Mouse (Mus musculus) retina, postnatal 1 day (tissue): ENCODE results near the gene Dynll1.
"Not testable (repeated sequence)": the region's sequence is repeated elsewhere in the genome, so short reads cannot be mapped to it uniquely, and the experiment has no call there.

Experiments used
- DNase-seq: peaks from one replicate; pipeline ENCODE4 v3.0.0-alpha.2; 2012

The Dynll1 gene

DNA sequence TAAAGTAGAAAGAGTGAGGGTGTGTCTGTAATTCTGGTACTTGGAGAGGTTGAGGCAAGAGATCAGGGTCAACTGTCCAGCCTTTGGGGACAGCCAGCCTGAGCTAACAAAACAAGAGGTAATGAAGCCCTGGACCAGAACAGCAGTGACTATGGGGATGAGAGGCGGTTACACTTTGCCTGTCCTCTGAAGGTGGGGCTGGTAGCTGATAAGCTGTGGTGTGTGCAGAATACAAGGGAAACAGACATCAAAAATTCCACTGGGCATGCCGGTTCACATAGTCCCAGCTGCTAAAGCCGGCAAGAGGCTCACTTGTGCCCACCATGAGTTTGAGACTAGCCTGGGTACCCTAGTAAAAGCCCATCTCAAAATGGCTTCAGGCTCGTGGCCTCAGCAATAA lies 11.6 kb upstream of the Dynll1 start:
- DNase-seq, result no peak

DNA sequence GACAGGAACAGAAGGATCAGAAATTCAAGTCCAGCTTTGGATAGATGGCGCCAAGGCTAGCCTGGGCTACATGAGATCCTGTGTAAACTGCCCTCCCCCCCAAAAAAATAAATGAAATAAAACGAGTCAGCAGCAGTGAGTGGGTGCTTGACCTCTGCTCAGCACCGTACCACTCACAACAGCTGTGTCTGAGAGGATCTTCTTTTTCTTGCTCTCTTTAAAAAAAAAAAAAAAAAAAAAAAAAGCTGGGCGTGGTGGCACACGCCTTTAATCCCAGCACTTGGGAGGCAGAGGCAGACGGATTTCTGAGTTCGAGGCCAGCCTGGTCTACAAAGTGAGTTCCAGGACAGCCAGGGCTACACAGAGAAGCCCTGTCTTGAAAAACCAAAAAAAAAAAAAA lies 1.4 kb upstream of the Dynll1 start:
- not testable (repeated sequence) for DNase-seq

DNA sequence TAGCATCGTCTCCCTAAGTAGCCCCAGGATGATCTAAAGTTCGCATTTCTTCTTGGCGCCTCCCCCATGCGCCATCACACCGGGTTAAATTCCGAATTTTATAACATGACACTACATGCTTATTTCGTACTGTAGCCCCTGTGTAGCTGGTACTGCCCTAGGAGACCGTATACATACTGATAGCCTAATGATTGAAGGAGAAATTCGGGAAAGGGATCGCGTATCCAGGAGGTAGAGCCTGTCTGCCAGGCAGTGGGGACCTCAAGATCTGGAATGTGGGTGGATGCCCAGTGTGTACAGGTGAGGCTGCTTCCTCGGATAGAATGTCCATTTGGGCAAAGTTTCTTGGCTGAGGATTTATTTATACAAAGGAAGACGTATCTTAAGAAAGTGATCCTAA lies 816 bp upstream of the Dynll1 start:
- no peak for DNase-seq

DNA sequence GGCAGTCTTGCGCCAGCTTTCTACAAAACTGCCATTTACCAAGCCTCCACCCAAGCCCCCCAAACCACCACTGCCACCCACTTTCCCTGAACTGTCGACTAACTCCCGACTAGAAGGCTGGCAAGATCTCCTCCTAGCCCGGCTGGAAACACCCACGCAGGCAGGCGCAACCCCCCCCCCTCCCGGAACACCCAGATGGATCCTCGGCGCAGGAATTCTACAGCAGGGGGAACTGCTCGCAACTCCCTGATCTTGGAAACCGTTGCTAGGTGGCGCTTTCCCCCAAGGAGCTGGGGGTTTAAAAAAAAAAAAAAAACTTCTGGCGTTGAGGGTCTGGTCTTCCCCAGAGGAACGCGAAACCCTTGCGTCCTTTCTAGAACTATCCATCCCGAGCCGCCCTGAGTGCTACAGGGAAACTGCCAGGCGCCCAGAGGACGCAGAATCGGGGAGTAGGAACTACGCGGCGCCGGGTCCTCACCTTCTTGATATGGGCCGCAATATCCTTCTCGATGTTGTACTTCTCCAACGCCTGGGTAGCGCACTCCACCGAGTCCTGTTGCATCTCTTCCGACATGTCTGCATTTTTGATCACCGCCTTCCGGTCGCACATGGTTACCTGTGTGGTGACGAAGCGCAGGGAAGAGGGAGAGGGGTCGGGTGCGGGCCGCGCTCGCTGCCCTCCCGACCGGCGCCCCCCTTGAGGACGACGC lies 609 bp downstream of the Dynll1 start:
- DNase-seq, result peak; percentile 87

DNA sequence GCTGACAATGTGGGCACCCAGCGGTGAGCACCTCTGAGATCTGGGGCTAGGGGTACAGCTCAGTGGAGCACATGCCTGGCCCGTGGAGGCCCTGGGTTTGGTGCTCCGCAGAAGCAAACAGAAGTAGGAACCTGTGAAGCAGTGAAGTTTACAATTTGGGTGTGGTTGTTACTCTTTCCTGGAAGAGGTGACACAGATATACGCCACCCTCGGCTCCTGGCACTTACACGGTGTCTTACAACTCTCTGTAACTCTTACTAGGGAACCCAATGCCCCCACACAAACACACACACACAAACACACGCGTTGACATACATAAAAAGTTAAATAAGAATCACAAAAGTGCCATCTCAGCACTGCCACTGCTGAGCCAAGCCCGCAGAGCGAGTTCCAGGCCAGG lies 4.5 kb downstream of the Dynll1 start:
- no peak for DNase-seq

DNA sequence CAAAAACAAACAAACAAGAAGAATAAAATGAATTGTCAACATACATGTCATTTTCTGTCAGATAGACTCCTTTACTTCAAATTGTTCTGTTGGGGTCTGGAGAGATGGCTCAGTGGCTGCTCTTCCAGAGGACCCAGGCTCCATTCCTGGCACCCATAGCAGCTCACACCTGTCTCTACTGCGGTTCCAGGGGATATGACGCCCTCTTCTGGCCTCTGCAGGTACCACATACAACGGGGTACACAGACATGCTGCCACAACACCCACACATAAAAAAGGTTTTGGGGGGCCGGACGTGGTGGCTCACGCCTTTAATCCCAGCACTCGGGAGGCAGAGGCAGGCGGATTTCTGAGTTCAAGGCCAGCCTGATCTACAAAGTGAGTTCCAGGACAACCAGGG lies 6.6 kb downstream of the Dynll1 start:
- no peak for DNase-seq

DNA sequence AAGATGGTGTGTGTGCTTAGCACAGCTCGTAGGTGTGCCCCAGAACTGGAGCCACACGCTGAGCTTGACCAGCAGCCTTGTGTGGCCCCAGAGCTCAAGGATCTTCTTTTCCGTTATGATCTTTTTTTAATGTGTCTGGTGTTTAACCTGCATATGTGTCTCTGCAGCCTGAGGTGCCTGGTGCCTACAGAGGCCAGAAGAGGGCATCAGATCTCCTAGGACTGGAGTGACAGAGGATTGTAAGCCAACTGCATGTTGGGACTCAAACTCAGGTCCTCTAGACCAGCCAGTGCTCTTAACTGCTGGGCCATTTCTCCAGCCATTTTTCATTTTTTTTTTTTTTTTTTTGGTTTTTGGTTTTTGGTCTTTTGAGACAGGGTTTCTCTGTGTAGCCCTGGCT lies 16.1 kb downstream of the Dynll1 start:
- no peak for DNase-seq

DNA sequence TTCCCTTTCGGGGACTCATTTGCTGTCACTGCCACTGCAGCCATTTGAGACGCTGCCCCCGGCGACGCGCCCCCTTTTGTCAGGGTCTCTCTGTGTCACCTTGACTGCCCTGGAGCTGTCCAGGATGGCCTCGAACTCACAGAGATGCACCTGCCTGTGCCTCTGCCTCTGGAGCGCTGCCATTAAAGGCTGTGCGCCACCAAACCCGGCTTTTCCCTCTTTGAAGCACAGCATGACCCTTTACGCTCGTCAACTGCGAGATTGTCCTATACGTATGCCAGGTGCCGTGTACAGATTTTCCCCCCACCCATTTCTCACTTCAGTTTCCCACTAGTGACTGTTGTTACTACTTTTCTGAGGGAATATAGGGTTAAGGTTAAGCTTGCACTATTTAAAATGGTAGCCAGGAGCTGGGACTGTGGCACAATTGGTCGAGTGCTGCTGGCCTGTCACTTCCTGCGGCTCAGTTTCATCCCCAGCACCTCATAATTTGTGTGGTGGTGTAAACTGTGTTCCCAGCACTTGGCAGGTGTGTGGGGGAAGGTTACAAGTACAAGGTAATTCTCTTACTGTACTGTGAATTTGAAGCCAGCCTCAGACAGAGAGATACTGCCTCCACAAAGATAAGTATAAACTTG lies 20.6 kb downstream of the Dynll1 start:
- DNase-seq, result peak; percentile 39

DNA sequence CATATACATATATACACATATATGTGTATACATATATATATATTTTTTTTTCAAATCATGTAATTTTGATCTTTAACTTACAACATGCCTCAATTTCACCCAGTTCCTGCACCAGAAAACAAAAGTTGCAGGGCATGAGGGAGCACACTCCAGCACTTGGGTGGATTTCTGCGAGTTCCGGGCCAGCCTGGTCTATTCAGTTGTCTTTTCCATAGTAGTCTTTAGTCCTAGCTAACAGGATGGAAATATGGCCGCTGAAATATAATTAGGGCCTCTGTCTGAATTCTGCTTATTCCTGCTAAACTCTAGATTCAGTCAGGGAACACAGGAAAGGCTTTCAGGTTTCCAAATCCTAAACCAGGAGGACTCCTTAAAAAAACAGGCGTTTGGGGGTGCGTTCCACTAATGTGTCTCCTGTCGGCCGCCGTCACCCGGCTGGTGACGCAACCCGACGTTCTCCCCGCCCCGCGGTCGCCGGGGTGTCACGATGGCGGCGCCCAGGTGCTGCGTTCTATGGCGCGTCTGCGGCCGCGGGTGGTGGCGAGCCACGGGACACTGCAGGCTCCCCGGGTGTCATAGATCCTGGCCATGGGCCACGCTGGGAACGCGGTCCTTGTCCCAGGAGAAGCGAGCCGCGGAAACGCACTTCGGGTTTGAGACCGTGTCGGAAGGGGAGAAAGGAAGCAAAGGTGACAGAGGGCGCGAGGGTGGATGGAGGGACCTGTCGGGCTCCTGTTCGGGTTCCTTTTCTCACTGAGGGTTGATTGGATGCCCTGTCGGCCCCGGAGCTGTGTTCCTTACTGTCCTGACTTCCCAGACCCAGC lies 21.4 kb downstream of the Dynll1 start, which contains the start of gene Coq5:
Coq5 (plus strand) TSS at position 441 of the 824 bp plus-strand sequence.
- DNase-seq, result peak; percentile 89

DNA sequence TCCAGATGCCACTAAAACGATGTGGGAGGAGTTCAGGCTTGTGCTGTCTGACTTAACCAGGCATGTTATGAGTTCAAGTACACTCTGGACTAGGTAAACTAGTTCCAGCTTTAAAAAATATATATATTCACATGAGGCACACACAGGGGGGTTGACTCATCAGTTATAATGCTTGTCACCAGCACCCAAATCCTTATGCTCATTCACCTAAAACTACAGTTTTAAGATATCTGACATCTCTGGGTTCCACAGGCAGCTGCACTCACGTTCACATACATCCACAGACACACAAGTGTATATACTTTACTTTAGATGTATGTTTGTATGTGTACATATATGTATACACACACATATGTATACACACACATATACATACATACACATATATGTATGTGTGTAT lies 22.0 kb downstream of the Dynll1 start:
- DNase-seq, result no peak

DNA sequence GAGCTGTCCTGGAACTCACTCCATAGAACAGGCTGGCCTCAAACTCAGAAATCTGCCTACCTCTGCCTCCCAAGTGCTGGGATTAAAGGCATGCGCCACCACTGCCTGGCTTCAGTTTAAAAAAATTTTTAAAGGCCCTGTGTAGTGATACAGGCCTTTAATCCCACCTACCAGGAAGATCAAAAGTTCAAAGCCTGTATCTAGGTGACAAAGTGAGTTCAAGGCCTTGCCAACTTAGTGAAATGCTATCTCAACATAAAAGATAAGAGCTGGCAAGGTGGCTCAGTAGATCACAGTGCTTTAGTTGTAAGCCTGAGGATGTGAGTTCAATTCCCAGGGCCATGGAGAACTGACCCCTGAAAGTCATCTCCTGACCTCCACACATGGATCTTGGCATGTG lies 22.7 kb downstream of the Dynll1 start:
- DNase-seq, result no peak

DNA sequence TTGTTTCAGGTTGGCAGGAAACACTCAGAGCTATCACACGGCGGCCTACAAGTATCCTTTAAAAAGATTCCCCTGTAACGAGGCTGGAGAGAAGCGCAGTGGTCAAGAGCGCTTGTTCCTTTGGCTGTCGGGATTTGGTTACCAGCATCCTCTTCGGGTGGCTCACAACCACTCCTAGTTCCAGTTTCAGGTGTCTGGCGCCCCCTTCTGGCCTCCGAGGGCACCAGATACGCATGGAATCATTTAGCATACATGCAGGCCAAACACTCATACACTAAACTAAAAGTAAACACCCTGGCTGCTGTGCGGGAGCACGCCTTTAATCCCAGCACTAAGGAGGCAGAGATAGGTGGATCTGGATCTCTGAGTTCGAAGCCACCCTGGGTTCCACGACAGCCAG lies 24.8 kb downstream of the Dynll1 start:
- DNase-seq, result peak; percentile 63

DNA sequence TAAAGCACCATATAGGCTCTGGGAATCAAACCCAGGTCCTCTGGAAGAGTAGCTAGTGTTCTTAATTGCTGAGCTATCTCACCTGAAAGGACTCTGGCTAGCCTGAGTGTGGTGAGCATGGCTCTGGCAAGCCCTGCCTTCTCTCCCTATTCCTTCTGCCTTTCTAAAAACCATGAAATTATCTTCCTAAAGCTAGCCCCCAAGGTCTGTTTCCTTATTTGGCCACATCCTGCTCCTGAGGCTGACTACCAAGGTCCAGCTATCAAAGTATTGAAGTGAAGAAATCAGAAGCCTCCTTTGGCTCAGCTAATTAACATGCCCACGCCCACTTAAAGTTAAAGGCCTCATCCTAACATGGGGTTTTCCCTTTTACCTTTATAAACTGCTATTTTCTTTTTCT lies 26.0 kb downstream of the Dynll1 start:
- DNase-seq, result no peak

DNA sequence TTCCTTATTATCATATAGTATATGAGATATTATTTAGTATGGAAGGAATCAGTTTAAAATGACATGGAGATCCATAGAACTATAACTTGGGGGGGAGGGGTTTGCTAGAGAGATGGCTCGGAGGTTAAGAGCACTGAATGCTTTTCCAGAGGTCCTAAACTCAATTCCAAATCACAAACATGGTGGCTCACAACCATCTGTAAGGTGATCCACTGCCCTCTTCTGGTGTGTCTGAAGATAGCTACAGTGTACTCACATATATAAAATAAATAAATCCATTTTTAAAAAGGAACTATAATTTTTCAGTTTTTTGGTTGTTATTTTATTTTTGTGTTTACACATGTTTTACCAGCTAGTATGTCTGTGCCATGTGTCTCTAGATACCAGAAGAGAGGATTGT lies 26.4 kb downstream of the Dynll1 start:
- no peak for DNase-seq

DNA sequence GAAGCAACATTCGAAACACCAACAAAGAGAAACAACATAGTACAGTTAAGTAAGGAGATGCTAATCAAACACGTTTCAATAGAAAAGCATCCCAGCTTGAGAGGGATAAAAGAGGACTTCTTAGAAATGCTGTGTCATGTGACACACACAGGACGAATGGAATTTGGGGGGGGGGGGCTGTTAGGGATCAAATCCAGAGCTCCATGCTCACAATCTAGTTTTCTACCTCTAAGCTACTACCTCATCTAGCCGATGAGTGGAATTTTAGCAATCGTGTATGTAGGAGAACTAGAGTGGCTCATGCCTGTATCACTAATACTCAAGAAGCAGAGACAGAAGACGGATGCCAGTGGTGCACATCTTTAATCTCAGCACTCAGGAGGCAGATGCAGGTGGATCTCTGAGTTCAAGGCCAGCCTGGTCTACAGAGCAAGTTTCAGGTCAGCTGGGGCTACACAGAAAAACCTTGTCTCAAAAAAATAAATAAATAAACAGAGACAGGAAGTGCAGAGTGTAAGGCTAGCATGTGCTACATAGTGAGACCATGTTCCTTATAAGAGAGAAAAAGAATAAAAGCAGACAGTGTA lies 27.2 kb downstream of the Dynll1 start:
- no peak for DNase-seq

DNA sequence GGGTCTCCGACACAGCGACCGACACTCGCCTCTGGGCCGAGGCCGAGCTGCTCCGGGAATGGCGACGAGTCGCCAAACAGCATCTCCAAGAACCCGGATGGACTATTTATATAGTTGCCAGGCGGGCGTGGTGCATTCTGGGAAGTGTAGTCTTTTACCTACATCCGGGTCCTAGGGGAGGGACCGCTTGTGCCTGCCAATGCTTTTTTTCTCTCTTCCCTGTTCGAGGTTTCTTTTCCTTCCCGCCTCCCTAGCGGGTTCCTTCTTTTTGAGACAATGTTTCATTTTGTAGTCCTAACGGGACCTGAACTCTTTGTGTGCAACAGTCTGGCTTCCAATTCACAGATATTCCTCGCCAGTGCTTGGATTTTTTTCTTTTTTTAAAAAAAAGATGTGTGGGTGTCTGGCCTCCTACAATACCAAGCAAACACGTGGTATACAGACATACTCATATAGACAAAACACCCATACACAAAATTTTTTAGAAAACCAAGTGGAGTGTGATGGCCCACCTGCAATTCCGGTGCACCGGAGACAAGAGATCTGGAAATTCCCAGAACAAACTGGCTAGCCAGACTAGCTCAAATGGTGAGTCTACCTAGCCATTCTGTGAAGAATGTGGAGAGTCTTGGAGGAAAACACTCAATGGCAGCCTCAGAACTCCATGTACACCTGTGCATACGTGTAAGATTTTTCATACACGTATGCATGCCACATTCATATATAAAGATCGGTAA lies 27.8 kb downstream of the Dynll1 start, which contains the start of gene Rnf10:
Rnf10 (minus strand) TSS at position 87 of the 737 bp plus-strand sequence.
- DNase-seq, result peak; percentile 98

DNA sequence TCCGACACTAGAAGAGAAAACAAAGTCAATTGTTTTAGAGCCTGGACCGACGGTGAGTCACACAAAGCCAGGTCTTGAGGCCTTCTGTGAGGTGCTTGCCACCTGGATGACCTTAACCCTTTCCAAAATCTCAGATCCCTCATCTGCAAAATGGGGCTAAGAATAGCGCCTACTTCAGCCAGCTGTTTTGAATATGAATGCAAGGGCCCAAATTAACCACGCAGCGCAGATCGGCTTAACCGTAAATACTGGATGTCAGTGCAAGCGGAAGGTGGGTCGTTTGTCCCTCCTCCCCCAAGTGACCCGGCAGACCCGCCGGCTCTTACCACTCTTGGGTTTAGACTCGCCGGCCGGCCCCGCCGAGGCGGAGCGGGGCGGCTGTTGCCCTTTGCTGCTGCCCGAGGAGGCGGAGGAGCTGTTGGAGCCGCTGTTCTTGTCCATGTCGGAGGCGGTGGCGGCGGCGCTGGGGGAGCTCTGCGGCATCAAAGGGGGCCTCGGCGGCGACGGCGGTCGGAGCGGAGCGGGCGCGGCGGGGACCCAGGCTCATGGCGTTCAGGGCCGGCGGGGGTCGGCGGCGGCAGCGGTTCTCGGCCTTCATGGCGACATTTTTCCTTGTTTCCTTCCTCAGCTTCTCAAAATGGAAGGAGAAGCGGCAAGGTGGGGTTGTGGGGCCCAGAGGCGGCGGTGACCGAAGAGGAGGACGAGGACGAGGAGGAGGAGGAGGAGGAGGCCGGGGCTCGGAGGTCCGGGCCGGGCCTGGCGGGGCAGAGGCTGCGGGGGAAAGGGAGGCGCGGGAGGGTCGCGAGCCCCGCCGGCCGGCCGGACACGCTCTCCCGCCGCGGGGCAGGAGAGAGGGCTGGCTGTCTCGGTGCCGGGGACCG lies 28.6 kb downstream of the Dynll1 start:
- no peak for DNase-seq

DNA sequence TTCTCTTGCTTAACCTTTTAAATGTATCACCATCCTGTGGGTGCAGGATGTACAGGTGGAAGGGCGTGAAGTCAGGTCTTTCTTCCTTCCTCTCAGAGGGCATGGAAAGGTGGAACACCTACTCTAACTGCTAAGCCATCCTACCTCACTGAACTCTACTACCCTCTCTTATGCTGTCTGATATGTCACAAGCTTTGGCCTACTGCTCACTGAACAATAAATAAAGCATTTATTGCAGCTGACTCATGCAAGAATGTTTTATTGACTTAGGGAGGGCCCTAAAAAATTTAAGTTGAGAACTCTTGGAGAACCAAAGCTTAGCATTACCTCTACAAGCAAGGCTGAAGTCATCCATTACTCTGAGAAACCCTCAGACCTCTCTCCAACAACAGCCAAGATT lies 30.8 kb downstream of the Dynll1 start:
- DNase-seq, result no peak

DNA sequence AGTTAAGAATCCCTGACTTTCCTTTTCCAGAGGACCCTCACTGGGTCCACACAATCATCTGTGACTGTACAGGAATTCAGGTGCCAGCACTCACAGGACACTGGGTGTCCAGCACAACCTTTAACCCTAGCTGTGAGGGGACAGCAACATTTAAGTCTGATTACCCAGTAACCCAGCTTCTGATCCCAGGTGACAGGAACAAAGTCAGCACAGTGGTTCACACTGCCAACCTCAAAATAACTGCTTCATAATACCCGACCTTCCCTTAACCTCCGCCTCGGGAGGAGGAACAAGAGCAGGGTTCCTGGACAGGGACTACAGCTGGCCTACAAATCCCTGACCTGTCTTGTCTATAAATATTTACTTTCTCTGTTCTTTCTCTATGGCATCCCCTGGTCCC lies 32.5 kb downstream of the Dynll1 start:
- DNase-seq, result no peak

DNA sequence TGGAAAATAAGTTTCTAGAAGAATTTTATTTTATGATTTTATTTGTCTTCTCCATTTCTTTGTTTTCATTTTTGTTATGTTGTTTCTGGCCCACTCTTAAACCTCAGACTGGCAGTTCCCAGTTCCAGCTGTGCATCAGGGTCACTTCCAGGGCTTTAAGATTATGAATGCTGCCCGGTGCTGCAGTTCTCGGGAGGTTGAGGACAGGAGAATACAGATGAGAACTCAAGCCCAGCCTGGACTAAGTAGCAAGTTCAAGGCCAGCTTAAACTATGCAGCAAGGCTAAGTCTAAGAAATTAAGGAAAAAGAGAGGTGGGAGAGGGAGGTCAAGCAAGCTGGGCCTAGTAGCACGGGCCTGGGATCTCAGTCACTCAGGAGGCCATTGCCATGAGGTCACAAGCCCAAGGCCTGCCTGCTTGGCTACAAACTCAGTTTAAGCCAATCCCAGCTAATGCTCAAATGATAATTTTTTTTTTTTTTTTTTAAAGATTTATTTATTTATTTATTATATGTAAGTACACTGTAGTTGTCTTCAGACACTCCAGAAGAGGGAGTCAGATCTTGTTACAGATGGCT lies 33.2 kb downstream of the Dynll1 start:
- no peak for DNase-seq

DNA sequence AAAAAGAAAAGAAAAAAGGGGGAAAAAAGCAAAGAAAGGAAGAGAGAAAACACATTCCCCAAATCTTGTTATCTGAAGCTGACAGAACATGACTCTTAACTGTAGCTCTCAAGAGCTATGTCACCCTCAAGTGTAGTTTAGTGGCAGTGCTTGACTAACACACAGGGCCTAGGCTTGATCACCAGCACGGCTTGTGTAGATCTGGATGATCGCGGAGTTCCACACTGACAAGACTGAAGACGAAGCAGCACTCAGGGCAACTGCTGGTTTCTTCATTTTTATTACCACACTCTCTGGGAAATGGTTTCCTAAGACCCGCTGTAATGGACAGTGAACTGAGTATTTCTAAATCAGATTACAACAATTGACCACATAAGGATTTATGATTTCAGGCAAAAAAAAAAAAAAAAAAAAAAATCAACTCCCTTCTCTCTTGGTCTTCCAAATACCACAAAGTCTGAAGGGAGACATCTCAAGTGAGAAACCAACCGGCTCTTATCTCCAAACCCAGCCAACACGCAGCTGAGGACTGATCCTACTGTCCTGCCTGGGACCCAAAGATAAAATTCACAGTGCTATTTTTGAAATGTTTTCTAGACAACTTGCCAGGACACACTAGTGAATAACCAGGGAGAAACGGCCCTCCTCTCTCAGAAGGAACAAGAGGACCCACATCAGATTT lies 33.9 kb downstream of the Dynll1 start:
- DNase-seq, result no peak
